Mouse (Mus musculus): ENCODE data around the gene Zfp13.
A peak's percentile ranks its signal among the peaks of the same experiment; 100 is the strongest.

Zfp13 gene

GRCm38 (mm10) chr17:23592208-23592925, 6.9 kb downstream of the Zfp13 start:
- DNase-seq (ENCODE audit: low spot score): peak; percentile 86

DNA sequence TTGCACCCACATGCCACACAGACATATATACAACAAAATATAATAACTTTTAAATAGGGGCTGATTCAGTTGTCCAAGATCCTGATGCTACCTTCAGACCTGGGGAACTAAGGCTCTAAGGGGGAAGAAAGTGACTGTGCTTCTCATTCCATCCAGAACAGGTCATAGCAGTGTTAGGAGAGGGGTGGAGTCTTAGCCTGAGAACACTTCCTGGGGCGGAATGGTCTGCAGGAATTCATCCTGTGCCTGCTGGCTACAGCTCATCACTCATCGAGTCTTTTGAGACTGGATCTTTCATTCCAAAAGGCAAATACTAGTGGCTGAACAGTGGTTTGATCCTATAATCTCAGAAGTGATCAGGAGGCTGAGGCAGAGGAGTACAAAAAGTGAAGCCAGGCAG, 12.0 kb downstream of the Zfp13 start:
- DNase-seq (ENCODE audit: low spot score): no peak

DNA sequence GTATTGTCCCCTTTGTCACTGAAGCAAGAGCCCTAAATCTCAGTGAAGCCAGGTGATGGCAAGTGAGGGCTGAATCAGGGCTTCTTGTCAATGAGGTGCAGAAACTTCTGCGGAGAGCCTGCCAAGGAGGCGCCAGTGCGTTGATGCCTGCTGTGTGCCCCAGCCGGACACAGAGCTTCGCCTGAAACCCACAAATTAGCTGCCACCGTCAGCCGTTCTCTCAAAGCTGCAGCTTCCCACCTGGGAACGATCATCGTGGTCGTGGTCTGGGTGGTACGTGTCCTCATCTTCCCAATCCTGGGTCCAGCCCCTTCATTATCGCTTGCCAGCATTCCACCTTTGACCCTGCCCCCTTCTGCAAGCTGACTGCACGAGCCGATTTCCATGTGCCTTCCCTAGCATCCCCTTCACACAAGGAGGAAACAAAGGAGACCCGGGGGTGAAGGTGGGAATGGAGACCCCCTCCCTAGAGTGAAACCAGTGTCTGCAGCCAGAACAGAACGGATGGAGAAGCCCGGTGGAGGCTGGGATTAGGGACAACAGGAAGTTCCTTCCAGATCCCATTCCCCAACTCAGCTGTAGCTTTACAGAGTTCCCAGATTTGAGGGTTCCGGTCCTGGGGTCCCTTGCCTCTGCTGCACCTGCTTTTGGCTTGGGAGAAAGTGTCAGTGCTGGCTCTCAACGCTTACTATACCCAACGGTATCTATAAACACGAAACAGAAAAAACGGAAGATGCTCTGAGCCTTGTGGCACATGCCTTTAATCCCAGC, 13.4 kb downstream of the Zfp13 start:
- DNase-seq (ENCODE audit: low spot score): no peak

DNA sequence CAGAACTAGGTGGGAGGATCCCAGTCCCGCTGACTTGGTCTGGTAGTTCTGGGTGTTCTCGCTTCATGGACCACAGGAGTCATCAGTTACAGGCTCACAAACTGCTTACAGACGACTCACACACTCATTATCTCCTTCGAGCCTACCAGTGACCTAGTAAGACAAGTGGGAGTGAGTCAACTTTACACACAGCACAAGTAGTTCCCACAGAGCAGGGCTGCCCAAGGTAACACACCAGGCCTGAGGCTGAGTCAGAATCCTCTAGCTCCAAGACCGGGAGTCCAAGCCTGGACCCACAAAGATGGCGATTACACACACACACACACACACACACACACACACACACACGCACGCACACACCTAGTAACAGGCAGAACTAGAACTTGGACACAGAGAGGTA, 14.5 kb downstream of the Zfp13 start:
- DNase-seq (ENCODE audit: low spot score): no peak

GRCm38 (mm10) chr17:23575951-23576552, 23.2 kb downstream of the Zfp13 start:
- no peak for DNase-seq (ENCODE audit: low spot score)

DNA sequence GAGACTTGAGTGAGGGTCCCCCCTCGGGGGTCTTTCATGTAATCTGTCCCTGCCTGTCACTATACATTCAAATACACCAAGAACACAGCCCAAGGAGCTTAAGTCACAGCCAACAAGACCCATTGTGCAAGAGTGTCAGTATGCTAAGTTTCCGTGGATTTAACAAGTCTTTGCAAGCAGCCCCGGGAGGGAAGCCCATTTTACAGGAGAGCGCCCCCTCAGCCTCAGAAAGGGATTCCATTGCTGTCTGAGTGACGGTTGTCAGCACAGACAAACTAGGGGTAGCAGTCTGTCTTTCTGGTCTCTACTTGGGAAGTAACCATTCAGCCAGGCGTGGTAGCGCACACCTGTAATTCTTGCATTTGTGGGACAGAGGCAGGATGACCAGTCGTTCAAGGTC, 25.2 kb downstream of the Zfp13 start:
- DNase-seq (ENCODE audit: low spot score): no peak

DNA sequence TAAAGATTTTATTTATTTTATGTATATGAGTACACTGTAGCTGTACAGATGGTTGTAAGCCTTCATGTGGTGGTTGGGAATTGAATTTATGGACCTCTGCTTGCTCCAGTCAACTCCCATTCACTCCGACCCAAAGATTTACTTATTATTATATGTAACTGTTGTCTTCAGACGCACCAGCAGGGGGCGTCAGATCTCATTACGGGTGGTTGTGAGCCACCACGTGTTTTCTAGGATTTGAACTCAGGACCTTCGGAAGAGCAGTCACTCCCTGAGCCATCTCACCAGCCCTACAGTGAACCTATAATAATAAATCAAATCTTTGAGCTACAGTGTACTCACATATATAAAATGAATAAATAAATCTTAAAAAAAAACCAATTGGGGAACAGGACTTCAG, 27.2 kb downstream of the Zfp13 start:
- DNase-seq (ENCODE audit: low spot score): no peak

DNA sequence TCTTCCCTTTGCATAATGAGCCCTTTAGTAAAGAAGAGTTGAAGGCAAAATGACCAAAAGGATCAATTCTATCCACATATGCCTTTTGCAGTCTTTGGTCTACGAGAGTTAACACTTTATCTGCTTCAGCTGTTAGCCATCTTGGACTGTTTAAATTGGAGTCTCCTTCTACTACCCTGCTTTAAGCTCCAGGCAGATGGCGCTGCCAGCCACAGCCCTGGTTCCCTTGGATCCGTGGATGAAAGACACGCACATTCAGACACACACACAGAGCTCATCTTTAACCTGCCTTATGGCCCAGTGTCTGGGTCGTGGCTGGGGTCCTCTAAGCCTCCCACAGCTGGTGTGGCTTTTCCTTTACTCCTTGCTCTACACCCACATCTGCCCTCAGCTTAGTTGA, 28.2 kb downstream of the Zfp13 start:
- DNase-seq (ENCODE audit: low spot score): no peak

DNA sequence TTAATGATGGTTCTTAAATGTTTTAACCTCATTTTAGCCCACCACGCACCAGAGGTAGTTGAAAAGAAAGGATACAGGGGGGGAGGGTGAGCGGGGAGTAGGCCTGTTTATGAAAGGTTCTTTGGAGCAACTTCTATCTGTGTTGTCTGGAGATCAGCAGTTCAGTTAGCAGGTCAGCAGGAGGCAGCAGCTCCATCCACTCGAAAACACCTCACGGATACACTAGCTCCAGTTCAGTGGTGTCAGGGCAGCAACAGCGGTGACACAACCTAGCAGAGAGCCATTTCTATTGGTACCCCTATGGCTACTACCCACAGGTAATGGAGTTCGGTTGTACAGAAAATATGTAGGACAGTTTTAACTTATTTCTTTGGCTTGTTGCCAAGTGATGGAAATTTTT, 29.3 kb downstream of the Zfp13 start:
- DNase-seq (ENCODE audit: low spot score): no peak

DNA sequence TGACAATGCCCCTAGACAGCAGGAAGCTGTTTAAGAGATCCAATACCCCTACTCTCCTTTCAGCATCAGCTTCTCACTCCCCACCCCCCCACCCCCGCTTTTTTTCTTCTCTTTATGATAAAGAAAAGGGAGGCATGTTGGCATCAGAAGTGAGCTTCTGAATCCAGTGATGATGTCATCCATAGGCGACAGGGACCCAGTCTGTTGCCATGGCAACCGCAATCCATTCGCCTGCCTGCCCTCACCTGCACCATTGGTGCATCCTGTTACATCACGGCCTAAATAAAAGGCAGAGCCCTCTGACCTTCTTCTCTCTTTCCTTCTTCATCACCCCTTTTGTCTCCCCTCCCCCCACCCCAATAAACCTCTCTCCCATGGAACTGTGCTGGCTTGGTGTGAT, 30.9 kb downstream of the Zfp13 start:
- DNase-seq (ENCODE audit: low spot score): no peak

- no peak for DNase-seq (ENCODE audit: low spot score)
Measured at GRCm38 (mm10) chr17:23566787-23567186, 32.5 kb downstream of the Zfp13 start.

DNA sequence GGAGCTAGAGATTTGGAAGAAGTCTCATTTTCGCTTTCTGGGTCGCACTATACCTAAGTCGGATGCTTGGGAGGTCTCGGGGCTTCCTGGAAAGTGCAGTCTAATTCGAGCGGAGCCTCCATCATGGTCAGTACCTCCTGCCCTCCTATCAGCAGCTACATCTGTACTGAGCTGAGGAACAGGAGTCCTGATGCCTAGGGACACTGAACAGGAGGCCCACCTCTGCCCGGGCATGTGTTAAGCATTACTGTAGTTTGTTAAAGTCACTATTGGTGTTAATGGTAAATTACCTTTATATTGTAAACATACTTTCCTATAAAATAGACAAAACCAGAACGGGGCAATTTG, 34.9 kb downstream of the Zfp13 start:
- no peak for DNase-seq (ENCODE audit: low spot score)

- DNase-seq (ENCODE audit: low spot score): peak; percentile 88
Measured at GRCm38 (mm10) chr17:23563595-23564367, 35.5 kb downstream of the Zfp13 start, which contains the start of gene Zfp213. Gene Zfp213, minus strand, starts transcription at chr17:23564238.

DNA sequence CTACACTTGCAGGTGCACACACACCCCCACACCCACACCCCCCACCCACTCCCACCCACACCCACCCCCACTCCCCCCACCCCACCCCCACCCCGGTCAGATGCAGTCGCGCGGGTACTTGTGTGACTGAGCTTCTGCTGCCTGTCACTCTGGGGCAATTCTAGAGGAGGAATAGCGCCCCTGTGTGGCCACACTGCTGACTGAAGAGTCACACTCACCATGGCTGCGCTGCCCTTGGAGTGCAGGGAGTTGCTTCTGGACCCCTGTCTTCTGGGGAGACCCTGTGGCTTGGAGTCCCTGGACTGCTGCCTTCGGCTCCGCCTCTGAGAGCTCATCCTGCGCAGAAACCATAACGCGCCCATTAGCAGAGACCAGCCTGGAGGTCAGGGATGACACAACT, 39.5 kb downstream of the Zfp13 start:
- DNase-seq (ENCODE audit: low spot score): no peak

DNA sequence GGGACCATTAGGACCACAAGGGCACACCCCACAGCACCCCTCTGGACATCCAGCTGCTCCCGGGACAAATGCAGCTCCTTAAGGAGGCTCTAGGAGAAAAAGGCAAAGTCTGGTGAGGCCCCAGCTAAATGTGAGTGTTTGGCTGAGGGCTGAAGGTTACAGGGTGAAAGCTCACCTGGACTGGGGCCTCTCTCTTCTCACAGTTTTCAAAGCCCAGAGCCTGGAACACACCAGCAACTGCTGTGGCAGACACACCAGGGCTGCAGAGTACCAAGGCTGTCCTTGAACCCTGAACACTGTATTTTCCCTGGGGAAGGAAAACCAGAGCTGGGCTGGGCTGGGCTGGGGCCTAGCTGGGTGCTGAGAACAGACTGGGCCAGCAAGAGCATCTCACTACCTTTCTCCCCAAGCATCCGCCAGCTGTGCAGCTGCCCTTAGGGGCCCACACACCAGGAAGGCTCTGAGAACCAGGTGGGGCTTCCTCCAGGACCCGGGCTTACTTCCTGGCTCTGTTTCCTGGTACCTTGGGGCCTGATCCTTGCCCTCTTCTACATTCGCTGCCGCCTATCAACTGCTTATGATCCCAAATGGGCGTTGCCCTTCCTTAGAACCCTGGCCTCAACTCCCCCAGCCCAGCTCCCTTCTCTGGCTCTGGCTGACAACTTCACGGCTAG, 43.9 kb downstream of the Zfp13 start:
- DNase-seq (ENCODE audit: low spot score): no peak

DNA sequence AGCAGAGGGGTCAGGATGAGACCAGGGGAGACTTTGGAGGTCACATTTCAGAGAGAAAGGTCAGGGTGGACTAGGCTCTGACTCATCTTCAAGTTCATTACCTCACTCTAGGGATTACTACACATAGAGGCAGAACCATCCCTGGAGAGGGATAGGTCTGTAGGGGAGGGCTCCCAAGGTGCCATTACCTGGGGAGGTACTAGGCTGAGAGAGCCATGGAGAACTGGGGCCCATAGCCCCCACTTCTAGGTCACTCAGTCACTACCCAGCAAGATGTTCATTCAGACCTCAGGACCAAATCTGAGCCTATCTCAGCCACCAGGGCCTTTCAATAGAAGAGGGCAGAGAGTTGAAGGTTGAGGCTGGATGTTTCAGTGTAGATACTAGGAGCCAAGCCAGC, 45.0 kb downstream of the Zfp13 start:
- DNase-seq (ENCODE audit: low spot score): no peak

- DNase-seq (ENCODE audit: low spot score): no peak
Measured at GRCm38 (mm10) chr17:23553634-23554120, 45.6 kb downstream of the Zfp13 start.

GRCm38 (mm10) chr17:23552896-23553633, 46.2 kb downstream of the Zfp13 start:
- no peak for DNase-seq (ENCODE audit: low spot score)

GRCm38 (mm10) chr17:23551963-23552362, 47.3 kb downstream of the Zfp13 start:
- DNase-seq (ENCODE audit: low spot score): no peak

- DNase-seq (ENCODE audit: low spot score): no peak
Measured at GRCm38 (mm10) chr17:23551416-23551815, 47.9 kb downstream of the Zfp13 start.

DNA sequence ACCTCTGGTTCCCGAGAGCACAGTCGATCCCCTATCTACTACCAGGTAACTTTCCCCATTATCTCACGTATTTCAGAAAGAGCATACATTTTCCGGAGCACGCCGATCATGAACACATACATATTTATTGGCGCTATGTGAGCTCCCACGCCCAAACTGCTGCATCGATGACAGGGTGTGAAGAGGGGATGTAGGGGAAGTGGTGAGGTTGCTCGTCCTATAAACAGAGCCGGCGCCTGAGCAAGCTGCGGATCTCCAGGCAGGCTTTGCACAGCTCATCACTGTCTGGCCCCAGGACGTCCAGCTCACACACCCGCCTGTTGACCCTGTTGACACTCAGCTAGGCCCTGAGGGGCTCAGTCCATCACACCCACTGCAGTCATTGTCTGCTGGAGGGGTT, 48.4 kb downstream of the Zfp13 start:
- DNase-seq (ENCODE audit: low spot score): no peak
